Mouse (Mus musculus): Measurements from ENCODE around the gene Grk5. TPM values are rescaled to one million over a fixed set of nuclear protein-coding genes. Genes with fewer than 3 reads are reported as not detected.

Grk5 gene
- polyA plus RNA-seq, 1 experiment from 2014 or later: 2.3 TPM

DNA sequence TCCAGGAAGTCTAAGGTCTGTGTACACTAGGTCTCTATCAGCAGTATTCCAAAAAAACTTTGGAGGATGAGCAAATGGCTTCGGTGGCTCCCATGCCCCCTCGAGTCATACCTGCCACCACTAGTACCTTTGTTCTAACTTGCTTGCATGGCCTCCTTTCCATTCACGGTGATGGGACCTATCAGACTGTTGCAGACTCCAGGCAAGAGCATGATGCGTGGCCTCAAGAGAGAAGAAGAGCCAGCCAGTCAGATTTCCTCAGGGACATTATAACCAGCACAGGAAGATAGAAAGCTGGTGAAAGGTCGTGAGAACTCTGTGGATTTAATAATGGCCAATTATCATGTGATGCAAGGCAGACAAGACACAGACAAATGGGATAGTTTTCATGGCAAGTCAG, 91.8 kb downstream of the Grk5 start:
- no peak for ATAC-seq
- Histone ChIP-seq H3K27ac (ENCODE audit: low read length) (no peak overlapping the region), H3K4me2 (ENCODE audit: low read length) (no peak overlapping the region), H3K4me1 (ENCODE audit: control insufficient read depth, insufficient read depth, low read length) (no peaks in the 10 kb centered on the region), H3K4me3 (ENCODE audit: low read depth, low read length) (no peak overlapping the region), H3K9ac (ENCODE audit: low read depth, low read length) (no peak overlapping the region), H3K36me3 (ENCODE audit: control insufficient read depth, insufficient read depth, low read length) (no peaks in the 10 kb centered on the region), H3K9me3 (replicated peaks; ENCODE audit: control insufficient read depth, low read length, poor library complexity, severe bottlenecking) (no peaks in the 10 kb centered on the region), H3K27me3 (ENCODE audit: control insufficient read depth, insufficient read depth, low read depth, low read length) (no peaks in the 10 kb centered on the region)
- 94% methylated on average over 5 of the region's 5 CpGs for WGBS

DNA sequence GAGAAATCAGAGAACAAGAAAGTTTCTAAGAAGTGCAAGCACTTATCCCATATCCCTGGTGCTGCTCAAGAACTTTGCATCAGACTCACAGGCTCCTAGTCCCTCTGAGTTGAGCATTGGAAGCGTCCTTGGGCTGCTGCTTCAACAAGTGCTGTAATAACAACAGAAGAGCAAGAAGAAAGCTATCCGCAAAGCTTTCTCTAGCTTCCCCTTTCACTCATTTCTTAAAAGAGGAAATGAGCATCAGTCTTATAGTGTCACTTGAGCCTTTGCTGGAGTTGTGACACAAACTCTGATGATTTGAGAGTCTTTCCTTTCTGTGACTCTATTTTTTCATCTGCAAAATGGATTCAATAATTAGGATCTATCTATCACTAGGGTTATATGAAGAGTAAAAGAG, 92.3 kb downstream of the Grk5 start:
- Histone ChIP-seq H3K27ac (ENCODE audit: low read length) (no peak overlapping the region), H3K9ac (ENCODE audit: low read depth, low read length) (no peak overlapping the region), H3K4me3 (ENCODE audit: low read depth, low read length) (no peak overlapping the region), H3K9me3 (replicated peaks; ENCODE audit: control insufficient read depth, low read length, poor library complexity, severe bottlenecking) (no peaks in the 10 kb centered on the region), H3K36me3 (ENCODE audit: control insufficient read depth, insufficient read depth, low read length) (no peaks in the 10 kb centered on the region), H3K4me1 (ENCODE audit: control insufficient read depth, insufficient read depth, low read length) (no peaks in the 10 kb centered on the region), H3K4me2 (ENCODE audit: low read length) (no peak overlapping the region), H3K27me3 (ENCODE audit: control insufficient read depth, insufficient read depth, low read depth, low read length) (no peaks in the 10 kb centered on the region)
- no peak for ATAC-seq
- WGBS: 87% methylated on average over 2 of the region's 2 CpGs

DNA sequence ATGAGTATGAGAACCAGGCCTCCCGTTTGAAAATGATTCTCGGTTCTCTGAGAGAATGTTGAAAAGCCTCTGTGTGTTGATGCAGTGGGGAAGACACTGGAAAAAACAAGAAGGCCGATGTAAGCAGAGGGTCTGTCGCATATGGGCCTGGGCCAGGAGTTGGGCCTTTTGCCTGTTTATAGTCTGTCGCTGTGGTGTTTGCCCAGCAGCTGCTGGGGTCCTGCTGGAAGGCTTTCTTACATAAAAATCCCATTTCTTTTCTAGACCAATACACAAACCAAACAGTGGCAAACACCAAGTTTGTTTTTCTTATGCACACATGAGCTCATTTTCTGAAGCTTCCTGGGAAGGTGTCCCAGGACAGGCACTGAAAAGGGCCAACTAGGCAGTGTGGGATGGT, 100.2 kb downstream of the Grk5 start:
- no peak for ATAC-seq
- WGBS: 85% methylated on average over 5 of the region's 5 CpGs

DNA sequence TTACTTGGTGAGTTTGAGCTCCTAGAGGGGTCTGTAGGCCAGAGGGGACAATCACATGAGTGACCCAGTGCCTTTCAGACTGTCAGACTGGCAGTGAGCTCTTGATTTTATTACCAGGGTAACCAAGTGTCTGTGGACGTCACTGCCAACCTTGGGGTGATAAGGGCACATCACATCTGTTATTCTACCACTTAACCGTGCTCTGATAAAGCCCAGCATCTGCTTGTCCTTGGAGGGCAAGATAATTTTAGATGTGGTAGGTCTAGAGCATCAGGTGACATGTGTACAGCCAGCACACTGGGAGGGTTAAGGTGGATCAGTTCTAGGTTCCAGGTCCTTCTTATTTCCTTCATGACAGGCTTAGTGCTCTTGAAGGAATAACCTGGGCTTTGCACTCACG, 104.7 kb downstream of the Grk5 start:
- no peaks in the 10 kb centered on the region for H3K27me3 ChIP-seq (ENCODE audit: control insufficient read depth, insufficient read depth, low read depth, low read length)
- no peaks in the 10 kb centered on the region for H3K36me3 ChIP-seq (ENCODE audit: control insufficient read depth, insufficient read depth, low read length)
- no peaks in the 10 kb centered on the region for H3K9me3 ChIP-seq (replicated peaks; ENCODE audit: control insufficient read depth, low read length, poor library complexity, severe bottlenecking)
- 76% methylated on average over 3 of the region's 3 CpGs for WGBS
- no peak overlapping the region for H3K4me3 ChIP-seq (ENCODE audit: low read depth, low read length)
- H3K9ac ChIP-seq (ENCODE audit: low read depth, low read length): no peak overlapping the region
- no peak for ATAC-seq
- H3K27ac ChIP-seq (ENCODE audit: low read length): no peak overlapping the region
- H3K4me2 ChIP-seq (ENCODE audit: low read length): no peak overlapping the region
- peaks cover 3% of the 10 kb centered on the region; the same call in 1 of the 2 replicates for H3K4me1 ChIP-seq (ENCODE audit: control insufficient read depth, insufficient read depth, low read length)

More for the DNA sequence above, 100.2 kb downstream of the Grk5 start:
- no peak overlapping the region for H3K4me2 ChIP-seq (ENCODE audit: low read length)
- H3K9ac ChIP-seq (ENCODE audit: low read depth, low read length): no peak overlapping the region
- no peak overlapping the region for H3K27ac ChIP-seq (ENCODE audit: low read length)
- H3K9me3 ChIP-seq (replicated peaks; ENCODE audit: control insufficient read depth, low read length, poor library complexity, severe bottlenecking): no peaks in the 10 kb centered on the region
- no peak overlapping the region for H3K4me3 ChIP-seq (ENCODE audit: low read depth, low read length)
- no peaks in the 10 kb centered on the region for H3K27me3 ChIP-seq (ENCODE audit: control insufficient read depth, insufficient read depth, low read depth, low read length)
- H3K4me1 ChIP-seq (ENCODE audit: control insufficient read depth, insufficient read depth, low read length): peaks cover 3% of the 10 kb centered on the region; the same call in 1 of the 2 replicates
- H3K36me3 ChIP-seq (ENCODE audit: control insufficient read depth, insufficient read depth, low read length): no peaks in the 10 kb centered on the region

DNA sequence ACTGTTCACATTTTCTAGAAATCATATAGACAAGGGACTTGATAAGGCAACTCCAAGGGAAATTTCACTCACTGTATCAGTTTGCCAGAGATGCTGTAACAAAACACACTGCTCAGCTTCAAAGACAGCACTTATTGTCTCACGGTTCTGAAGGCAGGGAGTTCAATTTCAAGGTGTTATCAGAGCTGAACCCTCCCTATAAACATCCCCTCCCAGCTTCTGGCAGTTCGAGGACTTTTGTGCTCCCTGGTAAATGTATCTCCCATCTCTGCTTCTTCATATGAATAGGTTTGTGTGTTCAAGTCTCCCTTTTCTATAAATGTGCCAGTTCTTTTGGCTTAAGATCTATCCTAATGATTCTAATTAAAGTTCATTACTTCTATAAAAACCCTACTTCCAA, 105.3 kb downstream of the Grk5 start:
- Histone ChIP-seq H3K4me1 (ENCODE audit: control insufficient read depth, insufficient read depth, low read length) (peaks cover 3% of the 10 kb centered on the region; the same call in 1 of the 2 replicates), H3K9me3 (replicated peaks; ENCODE audit: control insufficient read depth, low read length, poor library complexity, severe bottlenecking) (no peaks in the 10 kb centered on the region), H3K4me3 (ENCODE audit: low read depth, low read length) (no peak overlapping the region), H3K9ac (ENCODE audit: low read depth, low read length) (no peak overlapping the region), H3K27me3 (ENCODE audit: control insufficient read depth, insufficient read depth, low read depth, low read length) (no peaks in the 10 kb centered on the region), H3K4me2 (ENCODE audit: low read length) (no peak overlapping the region), H3K36me3 (ENCODE audit: control insufficient read depth, insufficient read depth, low read length) (no peaks in the 10 kb centered on the region), H3K27ac (ENCODE audit: low read length) (no peak overlapping the region)
- WGBS: 78% methylated on average over 2 of the region's 2 CpGs
- no peak for ATAC-seq

DNA sequence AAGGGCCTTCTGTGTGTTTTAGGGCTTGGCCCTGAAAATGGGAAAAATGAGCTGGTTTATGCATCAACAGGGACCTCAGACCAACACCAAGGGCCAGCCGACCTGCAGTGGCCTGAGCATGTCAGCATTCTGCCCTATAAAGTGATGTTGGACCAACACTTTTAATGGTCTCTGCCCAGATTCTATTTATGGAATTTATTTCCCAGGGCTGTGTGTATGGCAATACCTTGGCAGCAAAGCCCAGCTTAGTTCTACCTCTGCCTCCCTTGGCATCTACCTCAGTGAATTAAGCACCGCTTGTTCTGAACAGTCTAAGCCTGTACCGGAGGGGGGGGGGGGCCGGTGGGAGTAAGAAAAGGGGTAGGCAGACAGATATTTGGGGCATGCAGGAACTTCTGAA, 108.2 kb downstream of the Grk5 start:
- Histone ChIP-seq H3K27ac (ENCODE audit: low read length) (no peak overlapping the region), H3K9ac (ENCODE audit: low read depth, low read length) (no peak overlapping the region), H3K4me3 (ENCODE audit: low read depth, low read length) (no peak overlapping the region), H3K4me1 (ENCODE audit: control insufficient read depth, insufficient read depth, low read length) (no peaks in the 10 kb centered on the region), H3K9me3 (replicated peaks; ENCODE audit: control insufficient read depth, low read length, poor library complexity, severe bottlenecking) (no peaks in the 10 kb centered on the region), H3K4me2 (ENCODE audit: low read length) (no peak overlapping the region), H3K36me3 (ENCODE audit: control insufficient read depth, insufficient read depth, low read length) (no peaks in the 10 kb centered on the region), H3K27me3 (ENCODE audit: control insufficient read depth, insufficient read depth, low read depth, low read length) (no peaks in the 10 kb centered on the region)
- 86% methylated on average over 4 of the region's 4 CpGs for WGBS
- no peak for ATAC-seq

DNA sequence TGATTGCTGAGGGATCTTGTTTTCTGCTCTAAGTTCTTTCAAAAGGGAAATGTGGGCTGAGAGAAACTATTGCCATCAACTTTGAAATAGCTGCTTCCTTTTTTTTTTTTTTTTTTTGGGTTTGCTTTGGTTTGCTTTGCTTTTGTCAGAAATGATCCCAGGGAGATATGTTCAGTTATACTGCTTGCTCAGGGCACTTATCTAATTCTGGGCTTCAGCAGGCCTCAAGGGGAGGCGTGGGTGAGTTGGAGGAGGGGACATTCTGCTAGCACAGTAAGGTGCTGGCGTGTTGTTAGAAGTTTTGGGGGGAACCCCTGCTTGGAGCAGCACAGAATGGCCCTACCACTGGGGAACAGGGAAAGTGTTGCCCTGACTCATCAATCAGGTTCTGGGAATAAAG, 110.1 kb downstream of the Grk5 start:
- Histone ChIP-seq H3K9ac (ENCODE audit: low read depth, low read length) (no peak overlapping the region), H3K36me3 (ENCODE audit: control insufficient read depth, insufficient read depth, low read length) (no peaks in the 10 kb centered on the region), H3K9me3 (replicated peaks; ENCODE audit: control insufficient read depth, low read length, poor library complexity, severe bottlenecking) (no peaks in the 10 kb centered on the region), H3K27ac (ENCODE audit: low read length) (no peak overlapping the region), H3K27me3 (ENCODE audit: control insufficient read depth, insufficient read depth, low read depth, low read length) (no peaks in the 10 kb centered on the region), H3K4me2 (ENCODE audit: low read length) (no peak overlapping the region), H3K4me1 (ENCODE audit: control insufficient read depth, insufficient read depth, low read length) (no peaks in the 10 kb centered on the region), H3K4me3 (ENCODE audit: low read depth, low read length) (no peak overlapping the region)
- ATAC-seq: no peak
- 68% methylated on average over 2 of the region's 2 CpGs for WGBS

DNA sequence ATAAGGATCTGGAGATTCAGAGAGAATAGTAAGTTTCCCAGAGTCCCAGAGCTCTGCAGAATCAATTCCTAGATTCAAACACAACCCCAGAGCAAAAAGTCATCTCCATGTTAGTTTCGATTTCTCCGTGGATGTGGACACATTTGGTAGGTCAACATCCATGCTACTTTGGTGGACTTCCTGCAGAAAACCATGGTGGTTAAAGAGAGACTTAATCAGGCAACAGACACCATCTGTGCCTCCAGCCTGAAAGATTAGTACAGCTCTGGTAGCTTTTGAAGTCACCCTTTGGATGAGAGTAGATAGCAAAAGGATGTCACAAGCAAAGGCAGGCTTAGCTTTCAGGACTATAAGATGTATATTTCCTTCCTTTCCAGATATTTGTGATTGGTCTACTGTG, 111.4 kb downstream of the Grk5 start:
- H3K36me3 ChIP-seq (ENCODE audit: control insufficient read depth, insufficient read depth, low read length): no peaks in the 10 kb centered on the region
- no peak overlapping the region for H3K27ac ChIP-seq (ENCODE audit: low read length)
- no peaks in the 10 kb centered on the region for H3K27me3 ChIP-seq (ENCODE audit: control insufficient read depth, insufficient read depth, low read depth, low read length)
- WGBS: 88% methylated on average over 2 of the region's 2 CpGs
- no peak overlapping the region for H3K4me2 ChIP-seq (ENCODE audit: low read length)
- H3K4me3 ChIP-seq (ENCODE audit: low read depth, low read length): no peak overlapping the region
- H3K4me1 ChIP-seq (ENCODE audit: control insufficient read depth, insufficient read depth, low read length): no peaks in the 10 kb centered on the region
- H3K9me3 ChIP-seq (replicated peaks; ENCODE audit: control insufficient read depth, low read length, poor library complexity, severe bottlenecking): no peaks in the 10 kb centered on the region
- H3K9ac ChIP-seq (ENCODE audit: low read depth, low read length): no peak overlapping the region
- ATAC-seq: no peak

DNA sequence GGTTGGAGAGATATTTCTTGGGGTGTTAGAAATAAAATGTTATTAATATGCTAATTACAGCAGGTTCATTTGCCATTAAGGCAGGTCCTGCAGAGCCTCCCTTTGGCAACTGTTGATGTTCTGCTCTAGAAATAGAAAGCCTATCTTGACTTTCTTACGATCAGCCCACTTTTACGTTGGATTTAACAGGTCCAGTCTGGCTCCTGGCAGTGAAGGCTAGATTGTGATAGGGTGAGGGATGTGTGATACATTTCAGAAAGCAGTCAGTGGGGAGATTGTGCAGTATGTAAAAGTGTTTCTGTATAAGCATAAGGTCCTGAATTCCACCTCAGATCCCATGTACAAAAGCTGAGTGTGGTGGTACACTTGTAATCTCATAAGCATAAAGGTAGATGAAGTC, 119.7 kb downstream of the Grk5 start:
- H3K9ac ChIP-seq (ENCODE audit: low read depth, low read length): no peak overlapping the region
- H3K4me3 ChIP-seq (ENCODE audit: low read depth, low read length): no peak overlapping the region
- H3K4me1 ChIP-seq (ENCODE audit: control insufficient read depth, insufficient read depth, low read length): no peaks in the 10 kb centered on the region
- H3K4me2 ChIP-seq (ENCODE audit: low read length): no peak overlapping the region
- WGBS: 84% methylated on average over 2 of the region's 2 CpGs
- H3K36me3 ChIP-seq (ENCODE audit: control insufficient read depth, insufficient read depth, low read length): no peaks in the 10 kb centered on the region
- no peaks in the 10 kb centered on the region for H3K27me3 ChIP-seq (ENCODE audit: control insufficient read depth, insufficient read depth, low read depth, low read length)
- H3K9me3 ChIP-seq (replicated peaks; ENCODE audit: control insufficient read depth, low read length, poor library complexity, severe bottlenecking): no peaks in the 10 kb centered on the region
- no peak for ATAC-seq
- H3K27ac ChIP-seq (ENCODE audit: low read length): no peak overlapping the region
